Mouse (Mus musculus): ENCODE data around the gene Zbtb8a. TPM values are rescaled to one million over a fixed set of nuclear protein-coding genes. Genes with fewer than 3 reads are reported as not detected.

Gene Zbtb8a
- polyA plus RNA-seq, 1 experiment: 5.0 TPM

GRCm38 (mm10) chr4:129320876-129321275 is 57.0 kb downstream of the Zbtb8a start:
- no peak overlapping the region for H3K4me3 ChIP-seq (ENCODE audit: low read depth, low read length)
- no peaks in the 10 kb centered on the region for H3K4me1 ChIP-seq (ENCODE audit: control insufficient read depth, insufficient read depth, insufficient read length, low read length)
- no peak overlapping the region for H3K27ac ChIP-seq (ENCODE audit: insufficient read depth, low read depth, low read length)
- H3K27me3 ChIP-seq (ENCODE audit: control insufficient read depth, insufficient read depth, low read length): no peaks in the 10 kb centered on the region
- whole genome bisulfite sequencing: 74% methylated on average over 1 of the region's 1 CpGs
- TF ChIP-seq POLR2A (IDR thresholded peaks at IDR 0.05; ENCODE audit: low read depth, low read length) (no peak), CTCF (IDR thresholded peaks at IDR 0.05; ENCODE audit: extremely low read depth, insufficient read length, insufficient replicate concordance, low read depth, low read length) (no peak)
- peaks cover 52% of the 10 kb centered on the region for H3K36me3 ChIP-seq (ENCODE audit: control insufficient read depth, insufficient read depth, low read length)

- no peaks in the 10 kb centered on the region for H3K27me3 ChIP-seq (ENCODE audit: control insufficient read depth, insufficient read depth, low read length)
- no peak overlapping the region for H3K4me3 ChIP-seq (ENCODE audit: low read depth, low read length)
- TF ChIP-seq CTCF (IDR thresholded peaks at IDR 0.05; ENCODE audit: extremely low read depth, insufficient read length, insufficient replicate concordance, low read depth, low read length) (no peak), POLR2A (IDR thresholded peaks at IDR 0.05; ENCODE audit: low read depth, low read length) (no peak)
- peaks cover 55% of the 10 kb centered on the region for H3K36me3 ChIP-seq (ENCODE audit: control insufficient read depth, insufficient read depth, low read length)
- H3K27ac ChIP-seq (ENCODE audit: insufficient read depth, low read depth, low read length): no peak overlapping the region
- WGBS: 54% methylated on average over 3 of the region's 3 CpGs
- no peaks in the 10 kb centered on the region for H3K4me1 ChIP-seq (ENCODE audit: control insufficient read depth, insufficient read depth, insufficient read length, low read length)
These were observed 64.0 kb downstream of the Zbtb8a start for GRCm38 (mm10) chr4:129313886-129314285.

- WGBS: 33% methylated on average over 1 of the region's 1 CpGs
- Histone ChIP-seq H3K27me3 (ENCODE audit: control insufficient read depth, insufficient read depth, low read length) (no peaks in the 10 kb centered on the region), H3K4me1 (ENCODE audit: control insufficient read depth, insufficient read depth, insufficient read length, low read length) (no peaks in the 10 kb centered on the region), H3K4me3 (ENCODE audit: low read depth, low read length) (no peak overlapping the region), H3K36me3 (ENCODE audit: control insufficient read depth, insufficient read depth, low read length) (peaks cover 26% of the 10 kb centered on the region), H3K27ac (ENCODE audit: insufficient read depth, low read depth, low read length) (no peak overlapping the region)
- TF ChIP-seq CTCF (IDR thresholded peaks at IDR 0.05; ENCODE audit: extremely low read depth, insufficient read length, insufficient replicate concordance, low read depth, low read length) (no peak), POLR2A (IDR thresholded peaks at IDR 0.05; ENCODE audit: low read depth, low read length) (no peak)
These were observed 70.0 kb downstream of the Zbtb8a start for GRCm38 (mm10) chr4:129307936-129308335.

- Histone ChIP-seq H3K27ac (ENCODE audit: insufficient read depth, low read depth, low read length) (no peak overlapping the region), H3K4me1 (ENCODE audit: control insufficient read depth, insufficient read depth, insufficient read length, low read length) (no peaks in the 10 kb centered on the region), H3K36me3 (ENCODE audit: control insufficient read depth, insufficient read depth, low read length) (peaks cover 10% of the 10 kb centered on the region; the same call in 1 of the 2 replicates), H3K4me3 (ENCODE audit: low read depth, low read length) (no peak overlapping the region), H3K27me3 (ENCODE audit: control insufficient read depth, insufficient read depth, low read length) (no peaks in the 10 kb centered on the region)
- TF ChIP-seq CTCF (IDR thresholded peaks at IDR 0.05; ENCODE audit: extremely low read depth, insufficient read length, insufficient replicate concordance, low read depth, low read length): no peak
- TF ChIP-seq POLR2A (IDR thresholded peaks at IDR 0.05; ENCODE audit: low read depth, low read length): no peak
- 27% methylated on average over 1 of the region's 1 CpGs for WGBS
These were observed 73.6 kb downstream of the Zbtb8a start for GRCm38 (mm10) chr4:129304306-129304705.

- Histone ChIP-seq H3K4me3 (ENCODE audit: low read depth, low read length) (no peak overlapping the region), H3K4me1 (ENCODE audit: control insufficient read depth, insufficient read depth, insufficient read length, low read length) (no peaks in the 10 kb centered on the region), H3K27me3 (ENCODE audit: control insufficient read depth, insufficient read depth, low read length) (no peaks in the 10 kb centered on the region), H3K36me3 (ENCODE audit: control insufficient read depth, insufficient read depth, low read length) (peaks cover 9% of the 10 kb centered on the region; the same call in 1 of the 2 replicates), H3K27ac (ENCODE audit: insufficient read depth, low read depth, low read length) (no peak overlapping the region)
- TF ChIP-seq POLR2A (IDR thresholded peaks at IDR 0.05; ENCODE audit: low read depth, low read length) (no peak), CTCF (IDR thresholded peaks at IDR 0.05; ENCODE audit: extremely low read depth, insufficient read length, insufficient replicate concordance, low read depth, low read length) (no peak)
- WGBS: 74% methylated on average over 9 of the region's 9 CpGs
These were observed 74.1 kb downstream of the Zbtb8a start for GRCm38 (mm10) chr4:129303816-129304215.

Other genes with a start within 250 kb of the Zbtb8a start
- 0.36 and 0.87 TPM in 2 replicates for gene Fndc5, start 241.1 kb downstream of the Zbtb8a start, polyA plus RNA-seq (2012; rRNA removed)
- 2.3 and 6.4 TPM in 2 replicates for gene S100pbp, start 188.4 kb downstream of the Zbtb8a start, polyA plus RNA-seq (2012; rRNA removed)
- gene Yars, start 188.4 kb downstream of the Zbtb8a start, polyA plus RNA-seq (2012; rRNA removed): 5.5 and 7.8 TPM in 2 replicates
- gene C77080, start 116.7 kb downstream of the Zbtb8a start, polyA plus RNA-seq (2012; rRNA removed): 102 and 267 TPM in 2 replicates
- gene Sync, start 90.5 kb downstream of the Zbtb8a start, polyA plus RNA-seq (2012; rRNA removed): 0.34 and 0.37 TPM in 2 replicates
- gene Rbbp4, start 42.7 kb downstream of the Zbtb8a start, polyA plus RNA-seq (2012; rRNA removed): 3.7 and 6.1 TPM in 2 replicates
- 5.4 and 9.6 TPM in 2 replicates for gene Zbtb8os, start 42.4 kb downstream of the Zbtb8a start, polyA plus RNA-seq (2012; rRNA removed)
- 0.05 TPM in 1 of 2 replicates, not detected in the other for gene Zbtb8b, start 62.7 kb upstream of the Zbtb8a start, polyA plus RNA-seq (2012; rRNA removed)
- 13.9 and 24.5 TPM in 2 replicates for gene Bsdc1, start 83.5 kb upstream of the Zbtb8a start, polyA plus RNA-seq (2012; rRNA removed)
- not detected in 2 replicates for gene Tssk3, start 112.9 kb upstream of the Zbtb8a start, polyA plus RNA-seq (2012; rRNA removed)
- not detected in 2 replicates for gene Fam229a, start 113.1 kb upstream of the Zbtb8a start, polyA plus RNA-seq (2012; rRNA removed)
- 7.7 and 37.3 TPM in 2 replicates for gene Marcksl1, start 135.5 kb upstream of the Zbtb8a start, polyA plus RNA-seq (2012; rRNA removed)
- gene Hdac1, start 164.6 kb upstream of the Zbtb8a start, polyA plus RNA-seq (2012; rRNA removed): 13.7 and 31.1 TPM in 2 replicates
- 8.3 and 15.0 TPM in 2 replicates for gene Lck, start 195.5 kb upstream of the Zbtb8a start, polyA plus RNA-seq (2012; rRNA removed)
- 0.65 and 1.3 TPM in 2 replicates for gene Fam167b, start 200.4 kb upstream of the Zbtb8a start, polyA plus RNA-seq (2012; rRNA removed)
- gene Eif3i, start 222.5 kb upstream of the Zbtb8a start, polyA plus RNA-seq (2012; rRNA removed): 171 and 202 TPM in 2 replicates
- gene Tmem234, start 222.6 kb upstream of the Zbtb8a start, polyA plus RNA-seq (2012; rRNA removed): 77.1 and 132 TPM in 2 replicates
- gene Dcdc2b, start 236.1 kb upstream of the Zbtb8a start, polyA plus RNA-seq (2012; rRNA removed): 0.15 and 1.6 TPM in 2 replicates
- 11.9 and 17.0 TPM in 2 replicates for gene Iqcc, start 241.0 kb upstream of the Zbtb8a start, polyA plus RNA-seq (2012; rRNA removed)
- 5.2 and 7.2 TPM in 2 replicates for gene Ccdc28b, start 245.8 kb upstream of the Zbtb8a start, polyA plus RNA-seq (2012; rRNA removed)

All from small intestine, adult 2 months (tissue).